Mouse (Mus musculus) kidney, adult 11 months (tissue): ENCODE measurements around the gene Thrap3.
"Not testable (repeated sequence)": the region's sequence is repeated elsewhere in the genome, so short reads cannot be mapped to it uniquely, and the experiment has no call there.

Experiments used
- DNase-seq: peaks from one replicate; pipeline ENCODE4 v3.0.0; 2022

Thrap3 gene

DNA sequence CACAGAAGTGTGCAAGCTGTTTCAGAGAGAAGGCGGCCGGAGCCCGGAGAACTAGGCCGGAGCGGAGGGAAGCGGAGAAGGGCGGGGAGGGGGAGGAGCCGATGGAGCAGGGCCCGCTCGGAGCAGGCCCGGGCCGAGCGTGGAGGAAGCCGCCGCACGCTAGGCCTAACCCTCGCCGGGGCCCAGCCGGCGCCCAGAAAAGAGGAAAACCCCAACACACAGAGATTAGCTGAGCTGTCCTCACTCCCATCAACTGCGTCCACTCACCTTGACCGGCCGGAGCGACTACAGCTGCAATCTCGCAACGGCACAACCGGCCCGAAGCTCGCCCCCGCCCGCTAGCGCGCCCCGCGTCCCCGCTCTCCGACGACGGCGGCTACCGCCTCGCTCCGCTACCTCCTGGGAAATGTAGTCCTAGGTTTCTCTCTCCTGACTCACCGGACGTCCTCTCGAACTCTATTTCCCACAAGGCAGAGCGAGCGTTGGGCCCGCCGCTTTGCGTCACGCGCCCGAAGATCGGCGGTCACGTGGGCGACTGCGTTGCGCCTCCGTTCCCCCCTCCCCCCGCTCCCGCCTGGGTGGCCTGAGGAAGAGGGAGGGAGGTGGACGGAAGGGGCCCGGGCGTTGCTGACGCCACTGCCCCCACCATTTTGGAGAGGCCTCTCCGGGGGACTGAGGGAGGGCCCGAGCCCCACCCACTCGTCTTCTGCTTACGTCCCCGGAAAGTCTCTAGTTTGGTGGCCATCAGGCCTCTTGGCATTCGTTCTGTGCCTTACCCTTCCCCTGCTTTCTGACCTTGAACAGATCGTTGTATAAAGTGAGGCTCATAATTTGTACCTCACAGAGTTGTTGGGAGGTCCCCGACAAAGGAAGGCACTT, at the start of gene Thrap3:
Gene Thrap3, minus strand, starts transcription at position 458 of the 879 bp plus-strand sequence.
- DNase-seq, result peak; percentile 99

DNA sequence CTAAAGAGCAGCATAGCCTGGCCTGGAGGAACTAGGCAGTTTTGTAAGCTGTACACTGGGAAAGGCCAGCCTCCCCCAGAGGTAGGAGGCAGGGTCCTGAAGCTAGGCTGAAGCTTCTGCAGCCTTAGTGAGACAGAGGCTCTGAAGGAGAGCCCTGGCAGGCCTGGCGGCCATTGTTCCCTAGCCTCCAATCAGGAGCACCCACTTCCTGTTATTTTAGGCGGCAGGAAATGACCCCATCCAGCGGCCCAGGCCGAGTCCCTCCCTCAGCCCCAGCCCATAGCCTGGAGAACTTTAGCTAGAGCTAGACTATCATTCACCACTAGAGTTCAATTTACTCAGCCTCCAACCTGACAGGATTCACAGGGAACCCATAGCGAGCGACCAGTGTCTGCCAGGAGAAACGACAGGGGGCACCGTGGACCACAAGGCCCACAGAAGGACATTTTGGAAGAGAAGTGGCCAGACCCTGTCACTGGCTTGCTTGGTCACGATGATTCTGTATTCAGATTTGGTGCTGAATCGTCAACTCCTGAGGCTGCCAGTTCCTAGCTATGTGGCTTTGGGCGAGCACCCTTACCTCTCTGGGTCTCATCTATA, 49.2 kb upstream of the Thrap3 start:
- no peak for DNase-seq

DNA sequence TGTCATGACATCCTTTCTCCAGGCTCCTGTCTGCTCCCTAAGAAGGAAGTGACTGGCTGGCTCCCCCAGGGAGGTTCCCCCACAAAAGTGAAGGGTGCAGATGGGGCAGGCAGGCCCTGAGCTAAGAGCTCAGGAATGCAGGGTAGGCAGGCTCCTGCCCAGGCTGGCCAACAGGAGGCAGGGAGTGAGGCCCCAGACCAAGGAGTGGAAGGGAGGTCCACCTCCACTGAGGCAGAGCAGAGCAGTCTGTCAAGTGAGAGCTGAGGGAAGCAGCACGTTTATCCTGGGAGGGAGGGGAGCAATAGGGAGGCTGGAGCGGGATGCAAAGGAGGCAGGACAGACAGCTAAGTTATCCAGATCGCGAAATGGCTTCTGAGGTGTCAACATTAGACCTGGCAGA, 48.1 kb upstream of the Thrap3 start:
- no peak for DNase-seq

DNA sequence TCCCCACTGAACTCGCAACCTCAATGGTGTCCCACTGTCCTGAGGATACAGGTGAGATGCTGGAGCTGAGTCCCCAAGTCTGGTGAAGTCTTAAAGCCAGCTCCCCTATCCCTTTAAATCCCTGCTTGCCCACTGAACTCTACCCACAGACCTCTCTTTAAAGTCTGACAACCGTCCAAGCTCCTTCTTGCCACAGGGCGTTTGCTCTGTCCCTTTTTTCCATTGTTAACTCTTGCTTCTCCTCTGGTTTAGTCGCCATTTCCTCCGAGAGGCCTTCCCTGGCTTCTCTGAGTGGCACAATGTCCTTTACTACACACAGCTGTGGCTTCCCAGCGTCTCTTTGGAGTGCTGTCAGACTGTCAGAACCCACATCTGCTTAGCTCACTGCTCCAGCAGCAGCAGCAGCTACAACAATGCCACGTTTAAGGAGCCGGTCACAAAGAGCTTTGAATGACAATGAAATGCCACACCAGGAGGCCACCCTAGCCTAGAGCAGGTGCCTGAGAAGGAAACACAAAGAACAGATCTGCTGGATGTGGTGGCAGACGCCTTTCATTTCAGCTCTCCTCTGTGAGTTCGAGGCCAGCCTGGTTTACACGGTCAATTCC, 45.8 kb upstream of the Thrap3 start:
- DNase-seq, result no peak

DNA sequence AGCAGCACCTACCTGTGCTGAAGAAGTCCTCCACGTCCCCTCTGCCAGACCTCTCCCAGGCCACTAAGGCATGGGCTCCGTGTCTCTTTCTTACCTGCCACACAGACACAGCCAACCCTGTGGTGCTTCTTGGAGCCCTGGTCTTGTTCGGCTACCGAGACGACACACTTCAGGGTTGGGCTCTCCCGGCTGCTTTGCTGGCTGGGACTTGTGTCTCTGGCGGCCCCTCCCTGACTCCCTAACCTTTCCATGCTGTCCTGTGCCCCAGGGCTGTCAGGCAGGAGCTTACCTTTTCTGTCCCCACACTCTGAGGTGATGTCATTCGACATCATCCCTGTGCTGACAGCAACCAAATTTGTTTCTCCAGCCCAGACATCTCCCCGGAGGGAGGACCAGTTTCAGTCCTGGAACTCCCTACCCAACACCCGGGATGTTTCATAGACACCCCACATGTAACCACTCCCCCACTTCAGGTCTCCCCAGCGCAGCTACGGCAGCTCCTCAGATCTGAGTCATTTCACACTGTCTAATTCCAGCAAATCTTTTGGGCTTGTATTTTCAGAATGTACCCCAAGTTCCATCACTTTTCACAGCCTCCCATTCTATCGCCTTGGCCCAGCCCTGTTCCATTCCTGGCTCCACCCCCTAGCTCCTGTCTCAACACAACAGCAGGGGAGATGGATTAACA, 43.8 kb upstream of the Thrap3 start:
- no peak for DNase-seq

DNA sequence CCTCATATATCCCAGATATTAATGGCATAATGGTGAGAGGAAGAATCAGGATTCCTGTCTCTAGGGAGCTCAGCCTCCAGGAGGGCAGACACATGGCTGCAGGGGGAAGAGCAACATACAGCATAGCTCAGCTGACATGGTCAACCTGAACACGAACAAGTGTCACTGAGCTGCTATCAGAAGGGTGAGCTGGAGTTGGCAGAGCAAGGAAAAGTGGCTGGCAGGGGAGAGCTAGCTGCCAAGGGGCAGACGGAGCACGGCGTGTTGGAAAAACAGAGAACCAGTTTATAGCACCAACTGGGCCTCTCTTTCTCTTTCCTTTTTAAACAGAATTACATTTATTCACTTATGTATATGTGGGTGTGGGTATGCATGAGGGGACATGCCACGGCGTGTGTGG, 40.0 kb upstream of the Thrap3 start:
- DNase-seq, result no peak

DNA sequence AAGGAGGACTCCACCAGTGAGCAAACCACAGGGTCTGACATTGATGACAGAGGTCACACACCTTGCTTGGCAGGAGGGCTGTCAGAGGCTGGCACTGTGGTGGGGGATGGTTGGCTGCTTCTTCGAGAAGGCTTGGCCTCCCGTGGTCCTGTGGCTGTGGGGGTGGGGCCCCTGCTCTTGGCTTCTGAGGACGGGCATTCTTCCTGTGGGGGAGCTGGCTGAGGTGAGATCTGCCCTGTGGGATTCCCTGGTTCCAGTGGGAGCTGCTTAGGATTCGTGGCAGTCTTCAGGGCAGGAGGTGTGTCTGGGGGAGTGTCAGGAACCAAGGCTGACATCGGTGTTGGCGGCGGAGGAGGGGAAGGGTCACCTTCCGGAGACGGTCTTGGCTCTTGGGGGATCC, 39.4 kb upstream of the Thrap3 start:
- DNase-seq, result no peak

DNA sequence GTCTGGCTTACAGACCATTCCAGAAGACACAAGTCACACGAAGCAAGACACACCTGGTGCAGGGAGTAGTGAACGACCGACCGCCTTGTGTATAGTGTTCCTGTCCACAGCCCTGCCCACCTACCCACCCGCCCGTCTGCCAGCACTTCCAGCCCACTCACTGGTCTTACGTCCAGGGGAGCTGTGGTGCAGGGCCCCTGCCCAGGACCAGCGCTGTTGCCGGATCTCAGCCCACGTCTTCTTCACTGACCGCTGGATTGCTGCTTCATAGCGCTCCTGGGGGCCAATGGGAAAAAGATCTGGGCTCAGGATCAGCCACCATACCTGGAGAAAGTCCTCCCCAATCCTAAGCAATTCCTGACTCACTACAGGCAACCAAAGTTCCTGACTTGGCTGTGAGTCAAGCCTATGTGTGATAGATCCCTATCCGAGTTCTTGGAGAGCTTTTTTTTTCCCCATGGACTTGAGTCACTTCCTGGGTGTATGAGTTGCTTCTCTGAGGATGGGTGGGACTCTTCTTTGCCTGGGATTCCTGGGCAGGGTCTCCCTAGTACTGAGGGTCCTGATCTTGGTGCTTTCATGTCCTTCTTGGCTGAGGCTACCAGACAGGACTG, 37.4 kb upstream of the Thrap3 start:
- DNase-seq, result no peak

DNA sequence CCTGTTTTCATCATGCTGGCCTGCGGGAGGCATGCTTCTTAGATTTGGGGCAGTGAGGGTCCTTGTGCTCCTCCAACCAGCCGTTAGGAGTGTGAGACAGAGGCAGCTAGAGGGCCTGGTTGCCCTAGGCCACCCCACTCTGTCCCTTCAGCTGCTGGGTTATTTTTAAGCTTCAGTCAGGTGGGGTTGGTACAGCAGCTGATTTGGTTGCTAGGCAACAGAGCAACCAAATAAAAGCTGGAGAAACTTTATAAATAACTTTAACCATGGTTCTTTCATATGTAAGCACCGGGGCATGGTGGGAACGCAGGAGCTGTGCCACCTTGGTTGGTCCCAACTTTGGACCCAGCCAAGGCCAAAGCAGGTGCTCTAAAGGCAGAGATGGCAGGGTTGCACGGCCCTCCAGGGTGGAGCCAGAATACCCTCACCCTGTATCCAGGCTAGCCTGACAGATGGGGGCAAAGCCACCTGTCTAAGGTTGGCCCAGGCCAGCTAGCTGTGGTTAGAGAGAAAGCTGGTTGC, 35.2 kb upstream of the Thrap3 start:
- DNase-seq, result no peak

DNA sequence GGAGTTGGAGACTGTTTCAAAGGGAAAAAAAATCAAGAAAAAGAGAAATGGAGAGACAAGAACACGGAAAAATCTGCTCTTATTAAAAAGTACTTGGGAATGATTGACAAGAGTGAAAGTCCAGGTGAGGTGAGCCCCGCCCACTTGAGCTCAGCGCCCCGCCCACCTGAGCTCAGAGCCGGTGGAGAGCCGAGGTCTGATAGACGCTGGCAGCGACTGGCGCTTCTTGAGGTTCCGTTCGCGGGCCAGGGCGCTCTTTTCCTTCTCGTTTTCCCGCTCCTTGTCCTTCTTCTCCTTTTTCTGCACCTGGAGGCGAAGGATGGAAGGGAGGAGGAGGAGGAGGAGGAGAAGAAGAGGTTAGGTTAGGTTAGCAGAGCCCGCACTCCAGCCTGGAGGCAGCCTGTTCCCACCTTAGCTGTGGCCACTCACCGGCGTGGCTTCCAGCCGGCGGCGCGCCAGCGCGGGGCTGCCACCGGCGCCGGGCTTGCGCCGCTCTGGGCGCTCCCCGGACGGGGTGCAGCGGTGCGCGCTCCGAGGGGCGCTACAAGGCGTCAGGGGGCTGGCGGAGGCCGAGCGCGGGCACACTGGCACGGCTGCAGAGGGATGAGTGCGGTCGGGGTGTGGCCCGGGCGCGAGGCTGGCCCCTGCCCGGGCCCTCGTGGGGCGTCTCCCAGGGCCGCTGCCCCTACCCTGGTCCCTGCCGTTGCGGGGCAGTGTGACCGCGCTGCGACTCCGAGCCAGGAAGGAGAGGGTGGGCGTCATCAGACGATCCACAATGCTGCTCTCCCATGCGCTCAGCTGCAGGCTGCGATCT, 34.1 kb upstream of the Thrap3 start:
- peak; percentile 67 for DNase-seq

DNA sequence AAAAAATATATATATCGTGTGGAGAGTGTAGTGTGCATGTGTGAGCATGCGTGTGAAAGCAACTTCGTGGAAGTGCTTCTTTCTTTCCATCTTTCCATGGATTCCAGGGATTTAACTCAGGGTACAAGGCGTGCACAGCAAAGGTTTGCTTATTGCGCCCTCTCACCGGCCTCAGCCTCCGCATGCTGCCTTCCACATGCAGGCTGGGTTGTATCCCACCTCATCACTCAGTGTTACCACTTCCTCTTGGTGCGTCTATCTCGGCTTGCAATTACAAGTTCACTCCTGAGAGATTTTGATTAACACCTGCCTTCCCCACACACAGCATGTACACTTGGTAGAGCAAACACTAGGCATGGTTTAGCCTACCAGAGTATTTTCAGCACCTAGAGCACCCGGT, 32.6 kb upstream of the Thrap3 start:
- no peak for DNase-seq

DNA sequence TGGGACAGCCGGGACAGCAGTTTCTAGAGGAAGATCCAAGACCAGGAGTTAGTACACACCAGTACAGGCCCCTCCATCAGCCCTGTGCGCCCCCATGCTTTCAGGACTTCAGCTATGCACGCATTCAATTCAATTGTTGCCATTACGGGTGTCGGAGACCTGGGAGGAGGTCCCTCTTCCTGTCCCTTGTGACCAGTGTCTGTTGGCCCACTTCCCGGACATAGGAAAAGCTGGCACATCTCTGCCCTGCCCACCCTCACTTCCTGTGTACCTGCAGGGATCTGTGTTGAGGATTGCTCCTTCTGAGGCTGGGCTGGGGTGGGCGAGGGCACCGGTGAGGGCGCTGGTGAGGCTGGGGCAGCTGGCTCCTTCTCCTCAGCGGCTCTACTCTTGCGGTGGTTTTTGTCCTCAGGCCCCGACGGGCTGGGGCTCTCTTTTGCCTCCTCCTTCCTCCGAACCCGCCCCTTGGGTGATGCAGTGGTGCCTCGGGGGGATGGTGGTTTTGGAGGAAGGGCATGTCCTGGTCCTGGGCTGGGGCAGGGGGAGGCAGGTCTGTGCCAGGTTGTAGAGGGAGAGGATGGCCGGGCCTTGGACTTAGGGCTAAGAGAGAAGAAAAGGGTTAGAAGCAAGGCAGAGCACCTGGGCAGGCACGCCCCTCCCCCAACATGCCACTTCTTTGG, 32.1 kb upstream of the Thrap3 start:
- no peak for DNase-seq

DNA sequence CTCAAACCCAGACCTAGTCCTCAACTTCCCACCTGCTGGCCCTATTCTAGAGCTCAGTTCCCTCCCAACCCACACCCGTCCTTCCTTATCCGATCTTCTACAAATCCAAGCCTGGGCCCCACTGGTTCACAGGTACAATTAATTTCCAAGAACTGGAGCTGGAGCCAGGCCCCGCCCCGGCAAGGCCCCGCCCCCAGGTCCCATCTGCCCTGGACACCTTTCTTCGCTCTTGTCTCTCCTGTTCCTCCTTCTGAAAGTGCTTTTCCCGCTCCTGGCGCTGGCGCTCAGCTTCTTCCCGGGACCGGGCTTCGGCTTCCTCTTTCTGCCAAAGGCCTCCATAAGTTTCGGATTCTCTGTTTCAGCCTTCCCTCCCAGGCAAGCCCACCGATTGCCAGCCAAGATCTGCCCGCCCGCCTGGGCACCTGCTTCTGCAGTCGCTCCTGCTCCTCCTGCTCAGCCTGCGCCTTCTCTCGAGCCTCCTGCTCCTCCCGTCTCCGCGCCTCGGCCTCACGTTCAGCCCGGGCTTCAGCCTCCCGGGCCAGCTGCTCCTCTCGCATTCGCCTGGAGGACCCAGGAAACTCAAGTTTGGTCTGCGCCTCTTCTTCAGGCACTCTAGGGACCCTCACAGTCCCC, 31.2 kb upstream of the Thrap3 start:
- DNase-seq, result no peak

DNA sequence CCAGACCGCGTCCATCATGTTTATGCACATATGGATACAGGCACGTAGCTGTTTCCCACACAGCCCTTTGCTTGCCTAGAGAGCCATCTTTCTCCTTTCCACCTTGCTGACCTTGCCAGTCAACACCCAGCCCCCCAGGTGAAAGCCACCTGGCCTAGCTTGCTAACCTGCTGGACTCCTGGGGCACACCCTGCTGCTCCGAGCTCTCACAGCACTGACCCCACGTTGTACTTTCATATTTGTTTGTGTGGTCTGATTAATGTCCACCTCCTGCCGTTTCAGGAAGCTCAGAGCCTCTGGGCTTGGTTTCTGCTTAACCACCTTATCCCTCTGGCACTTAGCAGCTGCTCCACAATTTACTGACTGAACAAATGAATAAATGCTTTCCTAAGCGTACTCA, 27.3 kb upstream of the Thrap3 start:
- no peak for DNase-seq

DNA sequence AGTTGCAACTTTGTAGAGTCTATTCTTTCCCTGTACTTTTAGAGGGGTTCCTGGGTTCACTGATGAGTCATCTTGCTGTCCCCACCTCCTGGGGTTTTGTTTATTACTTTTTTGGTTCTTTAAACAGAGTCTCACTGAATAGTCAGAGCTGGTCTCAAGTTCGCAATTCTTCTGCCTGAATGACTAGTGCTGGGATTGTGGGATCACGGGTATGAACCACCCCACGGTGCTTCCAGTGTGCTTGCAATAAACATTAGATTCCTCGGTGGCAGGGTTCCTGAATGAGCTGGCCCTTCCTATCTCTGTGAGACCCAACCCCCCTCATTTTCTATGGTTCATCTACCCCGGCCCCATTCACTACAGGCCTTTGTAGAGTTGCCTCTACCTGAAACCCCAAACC, 25.6 kb upstream of the Thrap3 start:
- no peak for DNase-seq

DNA sequence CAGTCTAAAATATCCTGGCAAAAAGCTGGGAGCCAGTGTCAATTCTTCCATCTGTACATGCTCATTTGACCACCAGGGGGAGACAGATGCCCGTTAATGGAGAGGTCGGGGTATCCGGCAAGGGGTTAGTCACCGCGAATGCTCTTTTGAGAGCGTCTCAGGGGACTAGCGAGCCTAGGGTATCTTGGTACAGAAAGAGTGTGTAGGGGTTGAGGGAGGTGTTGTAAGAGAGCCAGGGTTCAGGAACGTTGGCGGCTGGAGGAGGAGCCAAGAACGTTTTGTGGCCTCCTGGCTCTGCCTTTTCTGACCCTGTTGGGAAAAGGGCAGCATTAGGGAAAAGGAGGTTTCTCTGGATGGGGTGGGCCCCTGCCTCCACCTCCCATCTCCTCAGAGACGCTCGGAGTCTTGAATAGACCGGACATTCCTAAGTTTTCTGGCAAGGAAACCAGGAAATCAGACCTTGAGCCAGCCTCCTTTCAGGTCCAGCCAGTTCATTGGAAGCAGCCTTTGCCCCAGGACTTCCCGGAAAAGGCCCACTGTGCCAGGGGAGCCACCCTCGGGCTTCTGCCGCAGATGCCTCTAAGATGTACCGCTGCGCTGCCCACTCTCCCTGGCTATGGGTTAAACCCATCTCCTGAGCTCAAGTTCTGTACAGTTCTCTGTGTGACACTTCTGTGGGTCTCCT, 24.7 kb upstream of the Thrap3 start:
- DNase-seq, result peak; percentile 79

DNA sequence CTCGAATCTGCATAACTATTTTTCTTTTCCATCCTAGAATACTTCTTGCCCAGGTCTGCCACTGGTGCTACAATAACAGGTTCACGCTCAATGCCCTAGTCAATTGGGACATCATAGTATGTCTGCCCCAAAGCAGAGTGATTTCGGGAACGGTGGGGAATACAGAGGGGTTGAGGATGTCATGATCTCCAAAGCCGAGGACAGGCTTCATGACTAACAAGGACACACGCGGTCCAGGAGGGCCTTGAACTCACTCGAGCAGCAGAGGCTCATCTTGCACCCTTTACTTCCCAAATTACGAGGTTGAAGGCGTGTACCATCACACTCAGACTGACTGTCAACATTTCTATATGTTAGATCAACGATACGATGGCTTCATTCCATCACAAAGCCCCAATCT, 24.1 kb upstream of the Thrap3 start:
- no peak for DNase-seq

DNA sequence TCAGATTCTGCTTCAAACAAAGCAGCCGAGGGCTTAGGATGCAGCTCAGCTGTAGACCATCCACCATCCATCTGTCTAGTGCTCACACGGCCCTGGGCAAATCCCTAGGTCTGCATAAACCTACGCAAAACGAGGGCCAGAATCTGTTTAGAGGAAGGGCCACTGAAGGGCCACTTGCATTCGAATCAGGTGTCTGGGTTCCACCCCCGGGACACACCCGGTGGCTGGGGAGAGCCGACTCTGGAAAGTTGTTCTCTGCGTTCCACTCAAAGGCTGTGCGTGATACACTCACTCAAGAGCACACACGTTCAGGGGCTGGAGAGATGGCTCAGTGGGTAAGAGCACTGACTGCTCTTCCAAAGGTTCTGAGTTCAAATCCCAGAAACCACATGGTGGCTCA, 20.1 kb upstream of the Thrap3 start:
- DNase-seq, result no peak

DNA sequence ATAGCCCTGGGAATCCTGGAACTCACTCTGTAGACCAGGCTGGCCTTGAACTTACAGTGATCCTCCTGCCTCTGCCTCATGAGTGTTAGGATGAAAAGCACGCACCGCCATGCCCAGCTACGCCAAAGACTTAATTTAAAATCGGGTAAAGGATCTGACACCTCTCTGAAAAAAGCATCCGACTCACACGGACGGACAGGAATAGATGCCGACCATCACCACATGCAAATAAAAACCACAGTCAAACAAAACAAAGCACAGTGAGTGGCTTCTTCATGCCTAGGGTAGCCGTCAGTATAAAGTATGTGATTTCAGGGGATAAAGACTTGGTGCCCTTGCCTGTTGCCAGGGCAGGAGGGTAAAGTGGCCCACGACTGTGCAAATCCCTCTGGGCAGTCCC, 17.5 kb upstream of the Thrap3 start:
- DNase-seq, result no peak

DNA sequence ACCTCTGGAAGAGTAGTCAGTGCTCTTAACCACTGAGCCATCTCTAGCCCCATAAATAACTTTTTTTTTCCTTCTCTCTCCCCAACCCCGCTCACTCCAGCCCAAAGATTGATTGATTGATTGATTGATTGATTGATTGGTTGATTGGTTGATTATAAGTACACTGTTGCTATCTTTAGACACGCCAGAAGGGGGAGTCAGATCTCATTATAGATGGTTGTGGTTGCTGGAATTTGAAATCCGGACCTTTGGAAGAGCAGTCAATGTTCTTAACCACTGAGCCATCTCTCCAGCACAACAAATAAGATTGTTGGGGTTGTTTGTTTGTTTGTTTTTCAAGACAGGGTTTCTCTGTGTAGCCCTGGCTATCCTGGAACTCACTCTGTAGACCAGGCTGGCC, 17.0 kb upstream of the Thrap3 start:
- DNase-seq, result not testable (repeated sequence)
